Mouse (Mus musculus) embryonic fibroblast, embryonic 13.5 days (primary cell): ENCODE results near the gene Adra1b.

ENCODE experiments used
- CTCF ChIP-seq: IDR thresholded peaks from 2 replicates; pipeline ENCODE4 v1.5.1; 2011; ENCODE audit warnings: mild to moderate bottlenecking, control low read depth, low read length, moderate library complexity, borderline replicate concordance; ENCODE audit not compliant: insufficient read depth
- POLR2A ChIP-seq: IDR thresholded peaks from 2 replicates; pipeline ENCODE4 v1.6.1; 2011; ENCODE audit warnings: low read depth, mild to moderate bottlenecking, control low read depth, low read length, moderate library complexity

GRCm38 (mm10) chr11:43812535-43812934 lies 88.5 kb downstream of the Adra1b start:
- TF ChIP-seq CTCF (no peak), POLR2A (no peak)
